Mouse (Mus musculus) adrenal gland, postnatal 14 days (tissue): ENCODE data around the gene Vav3. TPM values are rescaled to one million over a fixed set of nuclear protein-coding genes. Genes with fewer than 3 reads are reported as not detected.
"Not testable (repeated sequence)": the region's sequence is repeated elsewhere in the genome, so short reads cannot be mapped to it uniquely, and the experiment has no call there.

Experiments used
- DNase-seq: peaks from one replicate; pipeline ENCODE4 v3.0.0; 2021; ENCODE audit warnings: mixed read lengths
- total RNA-seq: library from RNA; stranded (reverse); gene quantifications from 2 replicates; pipeline ENCODE4 v1.2.3, GENCODE M21; 2021

Gene Vav3
- total RNA-seq, 1 experiment from 2014 or later: 5.6 TPM

- DNase-seq: no peak
Measured at GRCm38 (mm10) chr3:109440001-109440400, 99.5 kb downstream of the Vav3 start.

DNA sequence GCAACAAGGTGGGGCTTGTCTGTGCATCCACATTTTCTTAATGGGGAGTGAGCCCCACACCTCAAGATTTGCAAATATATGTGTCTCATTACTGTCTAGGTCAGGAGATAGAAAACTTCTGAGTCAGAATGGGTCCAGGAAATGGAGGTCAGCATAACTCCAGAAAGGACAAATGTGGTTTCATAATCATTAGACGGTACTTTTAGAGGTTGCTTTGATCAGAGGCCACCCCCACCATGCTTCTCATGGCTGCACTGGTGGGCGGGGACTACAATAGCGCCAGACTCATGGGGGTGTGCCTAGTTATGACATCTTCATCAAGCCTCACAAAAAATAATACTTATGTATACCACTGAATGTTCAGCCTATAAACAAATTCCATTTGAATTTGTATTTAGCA, 103.6 kb downstream of the Vav3 start:
- no peak for DNase-seq

DNA sequence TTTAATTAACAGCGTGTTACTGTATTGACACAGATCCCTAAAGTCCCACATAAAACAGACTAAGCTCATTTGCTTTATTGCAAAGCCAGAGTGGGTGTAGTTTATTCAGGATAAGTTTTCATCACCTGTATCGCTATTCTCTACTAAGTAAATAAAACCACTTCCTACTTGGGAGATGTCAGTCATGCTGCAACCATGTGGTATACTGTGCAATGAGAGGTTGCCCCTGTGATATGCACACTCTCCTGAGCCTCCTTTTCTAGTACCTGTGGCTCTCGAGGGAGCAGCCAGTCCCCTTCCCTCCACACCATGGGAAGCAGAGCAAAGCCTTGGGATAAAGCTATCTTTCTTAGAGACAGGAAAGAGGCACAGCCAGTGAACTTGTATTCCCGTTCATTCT, 106.5 kb downstream of the Vav3 start:
- no peak for DNase-seq

DNA sequence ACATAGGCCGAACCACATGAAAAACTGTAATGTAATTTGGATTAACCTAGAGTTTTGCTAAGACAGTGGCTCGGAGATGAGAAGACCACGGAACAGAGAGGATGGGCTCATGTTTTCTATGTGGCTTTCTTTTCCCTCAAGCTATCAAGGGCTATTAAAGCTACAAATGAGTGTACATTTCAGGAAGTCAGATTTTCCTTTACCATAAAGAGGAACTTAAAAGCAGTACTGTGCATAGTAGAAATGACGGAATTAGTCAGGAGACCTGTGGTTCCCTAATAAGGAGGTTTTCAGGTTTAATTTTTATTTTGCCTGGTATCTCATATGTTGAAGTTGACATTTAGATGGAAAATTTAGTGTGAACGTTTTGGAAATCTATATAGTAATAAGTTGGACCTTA, 107.8 kb downstream of the Vav3 start:
- DNase-seq: not testable (repeated sequence)

- no peak for DNase-seq
Measured at GRCm38 (mm10) chr3:109451966-109452365, 111.5 kb downstream of the Vav3 start.

- DNase-seq: no peak
Measured at GRCm38 (mm10) chr3:109454633-109455032, 114.2 kb downstream of the Vav3 start.

- DNase-seq: no peak
Measured at GRCm38 (mm10) chr3:109456340-109456739, 115.9 kb downstream of the Vav3 start.

GRCm38 (mm10) chr3:109463684-109464083, 123.2 kb downstream of the Vav3 start:
- no peak for DNase-seq

GRCm38 (mm10) chr3:109464600-109464999, 124.1 kb downstream of the Vav3 start:
- DNase-seq: no peak

GRCm38 (mm10) chr3:109466541-109466940, 126.1 kb downstream of the Vav3 start:
- no peak for DNase-seq

GRCm38 (mm10) chr3:109467288-109467687, 126.8 kb downstream of the Vav3 start:
- DNase-seq: no peak

GRCm38 (mm10) chr3:109469465-109469864, 129.0 kb downstream of the Vav3 start:
- peak; percentile 62 for DNase-seq

DNA sequence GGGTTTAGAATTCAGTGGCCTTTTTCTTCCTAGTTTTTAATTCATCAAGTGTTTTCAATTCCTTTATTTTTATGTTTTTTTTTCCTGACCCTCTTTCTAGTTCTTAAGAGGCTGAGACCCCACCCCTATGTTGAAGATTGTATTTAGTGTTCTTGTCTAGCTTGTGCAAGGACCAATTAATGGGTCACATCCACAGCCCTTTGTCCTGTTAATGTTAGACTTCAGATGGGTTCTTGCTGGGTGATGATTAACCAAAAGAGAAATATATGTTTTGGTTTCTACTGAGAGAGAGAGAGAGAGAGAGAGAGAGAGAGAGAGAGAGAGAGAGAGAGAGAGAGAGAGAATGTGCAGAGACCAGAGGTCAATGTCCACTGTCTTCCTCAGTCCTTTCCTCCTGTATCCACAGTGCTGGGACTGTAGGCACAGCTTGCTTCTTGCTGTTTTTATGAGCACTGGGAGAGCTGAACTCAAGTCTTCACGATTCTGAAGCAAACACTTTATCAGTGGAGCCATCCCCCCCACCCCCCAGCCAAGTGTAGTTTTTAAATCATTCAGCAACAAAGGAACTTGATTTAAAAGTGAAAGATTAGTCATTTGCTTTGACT, 130.3 kb downstream of the Vav3 start:
- no peak for DNase-seq

DNA sequence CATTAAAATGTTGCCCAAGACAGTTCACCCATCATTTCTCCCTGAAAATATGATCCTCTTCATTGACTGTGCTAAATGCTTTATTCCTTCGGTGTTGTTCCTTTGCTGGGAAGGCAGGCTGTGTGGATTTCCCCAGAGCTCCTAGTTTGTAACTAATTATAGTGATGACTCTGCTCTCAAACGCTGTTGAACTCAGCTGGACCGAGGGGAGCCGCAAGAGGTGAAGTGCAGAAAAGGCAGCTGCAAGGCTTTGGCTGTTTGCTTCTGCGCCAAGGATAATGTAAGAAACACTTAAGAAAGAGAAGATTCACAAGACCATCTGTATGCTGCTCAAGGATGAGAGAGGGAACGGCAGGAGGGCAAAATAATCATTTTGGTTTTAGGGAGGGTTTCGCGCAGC, 136.1 kb downstream of the Vav3 start:
- no peak for DNase-seq

GRCm38 (mm10) chr3:109478297-109478696, 137.8 kb downstream of the Vav3 start:
- DNase-seq: no peak

DNA sequence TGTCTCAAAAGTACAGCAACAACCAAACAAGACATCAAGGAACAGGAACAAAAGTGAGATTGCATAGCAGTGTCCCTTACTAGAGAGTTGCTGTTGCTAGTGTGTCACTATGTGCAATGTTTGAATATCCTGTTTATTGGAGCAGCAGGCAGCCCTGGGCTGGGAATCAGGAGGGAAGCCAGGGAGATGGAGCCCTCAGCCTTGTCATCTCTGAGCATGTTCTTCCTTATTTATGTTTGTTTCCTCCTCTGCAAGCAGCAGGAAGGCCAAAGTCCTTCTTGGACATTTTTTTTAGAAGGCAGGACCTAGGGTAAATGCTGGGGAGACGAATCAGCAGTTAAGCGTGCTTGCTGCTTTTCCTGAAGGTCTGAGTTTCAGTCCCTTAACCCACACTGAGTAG, 140.2 kb downstream of the Vav3 start:
- DNase-seq: no peak

GRCm38 (mm10) chr3:109486786-109487185, 146.3 kb downstream of the Vav3 start:
- no peak for DNase-seq

DNA sequence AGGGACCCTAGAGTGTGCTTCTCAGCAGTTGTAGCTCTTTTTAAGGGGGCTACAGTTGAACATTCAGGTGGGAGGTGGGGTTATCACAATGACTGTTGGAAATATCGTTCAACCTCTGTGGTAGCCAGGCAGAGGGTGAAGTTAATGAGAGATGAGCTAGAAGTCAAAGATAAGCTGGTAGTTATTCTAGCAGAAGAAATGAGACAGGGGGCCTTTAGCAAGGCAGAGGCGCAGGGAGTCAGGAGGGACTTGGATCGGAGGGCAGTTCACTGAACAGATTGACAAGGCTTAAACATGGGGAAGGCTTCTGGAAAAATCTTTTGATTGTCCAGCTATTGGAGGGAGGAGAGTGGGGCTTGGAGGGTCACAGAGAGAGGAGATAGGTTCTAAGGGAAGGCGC, 147.4 kb downstream of the Vav3 start:
- no peak for DNase-seq

- DNase-seq: no peak
Measured at GRCm38 (mm10) chr3:109488750-109489171, 148.3 kb downstream of the Vav3 start.

DNA sequence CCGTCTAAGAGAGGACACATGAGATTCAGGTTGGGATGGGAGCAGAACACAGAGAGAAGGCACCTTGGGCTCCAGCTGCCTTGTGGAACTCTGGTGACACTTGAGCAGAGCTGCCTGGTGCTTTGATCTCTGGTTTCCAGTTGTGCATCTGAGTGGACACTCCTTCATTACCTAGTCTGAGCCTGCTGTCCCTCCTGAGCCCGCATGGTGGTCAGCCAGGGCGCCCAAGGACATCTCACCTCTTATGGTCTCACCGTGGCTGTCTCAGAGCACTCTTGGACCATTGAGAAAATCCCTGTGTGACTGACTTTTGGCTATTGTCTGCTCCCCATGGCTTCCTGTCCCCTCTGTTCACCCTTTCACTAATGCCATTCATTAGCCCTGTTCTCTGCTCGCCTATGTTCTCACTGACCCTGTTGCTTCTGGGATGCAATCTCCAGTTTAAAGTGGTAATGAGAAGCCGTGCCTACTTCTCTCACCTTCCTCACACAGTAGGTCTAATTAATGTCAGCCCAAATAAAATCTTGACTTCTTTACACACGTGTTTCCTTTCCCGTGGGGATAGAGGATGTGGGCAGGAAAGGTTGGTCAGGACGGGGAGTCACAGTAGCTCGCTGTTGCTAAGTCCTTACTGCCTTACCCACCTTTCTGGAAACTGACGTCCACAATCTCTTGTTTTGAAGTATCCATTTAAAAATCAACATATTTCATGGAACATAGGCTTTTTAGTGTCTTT, 150.3 kb downstream of the Vav3 start:
- DNase-seq: no peak

DNA sequence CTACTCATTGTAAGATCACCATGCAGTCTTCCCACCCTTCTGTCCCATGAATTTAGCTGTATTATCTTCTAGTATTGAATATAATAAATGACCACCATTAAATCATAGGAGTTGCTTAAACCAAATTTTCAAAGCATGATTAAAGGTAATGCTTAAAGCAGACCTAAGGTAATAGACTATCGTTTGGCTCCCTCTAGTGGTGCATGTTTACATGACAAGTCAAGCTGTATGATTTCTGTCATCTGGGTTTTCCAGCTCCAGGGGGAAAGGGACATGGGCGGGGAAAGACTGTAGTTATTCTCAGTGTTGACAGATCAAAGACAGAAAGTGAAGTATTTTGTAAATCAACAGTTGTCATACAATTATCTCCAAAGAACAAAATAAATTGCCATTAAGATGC, 151.1 kb downstream of the Vav3 start:
- peak; percentile 79 for DNase-seq

DNA sequence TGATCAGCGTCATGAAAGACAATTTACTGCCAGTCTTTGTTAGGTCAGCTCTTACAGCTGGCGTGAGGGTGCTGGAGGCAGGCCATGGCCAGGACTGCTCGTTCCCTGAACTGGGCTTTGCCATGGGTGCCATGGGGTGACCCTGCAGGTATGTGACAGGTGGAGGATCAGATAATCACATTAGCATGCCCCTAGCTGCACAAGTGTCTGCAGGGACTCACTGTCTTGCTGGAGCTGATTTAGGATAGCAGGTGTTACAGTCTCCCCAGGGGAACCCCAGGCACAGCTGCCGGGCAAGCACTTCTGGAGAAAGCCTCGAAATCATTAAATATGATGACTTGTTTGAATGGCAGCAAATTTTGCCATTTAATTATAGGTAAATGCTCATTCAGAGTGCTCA, 156.0 kb downstream of the Vav3 start:
- no peak for DNase-seq

DNA sequence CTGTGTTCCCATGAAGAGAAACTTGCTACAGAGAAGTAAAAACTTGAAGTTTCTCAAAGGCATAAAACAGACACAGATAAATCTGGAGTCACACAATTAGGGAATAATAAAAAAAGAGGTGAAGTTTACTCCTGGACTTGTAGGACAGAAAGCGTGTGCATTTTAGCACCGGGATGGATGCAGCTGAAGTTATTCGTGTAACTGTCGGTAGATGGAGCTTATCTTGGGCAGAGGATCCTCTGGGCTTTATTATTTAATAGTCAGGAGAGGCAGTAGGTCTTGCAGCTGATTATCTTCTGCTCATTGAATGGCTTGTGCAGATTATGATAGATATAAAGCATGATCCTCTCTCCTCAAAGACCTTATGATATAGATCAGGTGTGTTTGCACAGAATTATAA, 156.6 kb downstream of the Vav3 start:
- no peak for DNase-seq

- no peak for DNase-seq
Measured at GRCm38 (mm10) chr3:109499861-109500456, 159.5 kb downstream of the Vav3 start.
